Mouse (Mus musculus) left cerebral cortex, adult 11 months (tissue): ENCODE results near the gene Camk1.
"Not testable (repeated sequence)": the region's sequence is repeated elsewhere in the genome, so short reads cannot be mapped to it uniquely, and the experiment has no call there.

Source experiments
- DNase-seq: peaks from one replicate; pipeline ENCODE4 v3.0.0; 2022; ENCODE audit warnings: low spot score

Gene Camk1

DNA sequence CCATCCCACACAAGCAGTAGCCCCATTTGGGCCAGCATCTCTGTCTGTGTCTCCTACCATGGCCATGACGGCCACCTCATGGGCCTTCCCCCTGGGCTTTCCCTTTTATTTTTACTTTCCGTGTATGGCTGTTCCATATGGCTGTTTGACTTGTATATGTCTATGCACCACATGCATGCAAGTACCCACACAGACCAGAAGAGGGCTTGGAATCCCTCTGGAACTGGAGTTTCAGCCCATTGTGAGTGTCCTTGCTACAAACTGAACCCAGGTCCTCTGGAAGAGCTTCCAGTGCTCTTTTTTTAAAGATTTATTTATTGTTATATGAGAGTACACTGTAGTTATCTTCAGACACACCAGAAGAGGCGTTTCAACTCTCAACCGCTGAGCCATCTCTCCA is 17.7 kb upstream of the Camk1 start:
- DNase-seq: no peak

DNA sequence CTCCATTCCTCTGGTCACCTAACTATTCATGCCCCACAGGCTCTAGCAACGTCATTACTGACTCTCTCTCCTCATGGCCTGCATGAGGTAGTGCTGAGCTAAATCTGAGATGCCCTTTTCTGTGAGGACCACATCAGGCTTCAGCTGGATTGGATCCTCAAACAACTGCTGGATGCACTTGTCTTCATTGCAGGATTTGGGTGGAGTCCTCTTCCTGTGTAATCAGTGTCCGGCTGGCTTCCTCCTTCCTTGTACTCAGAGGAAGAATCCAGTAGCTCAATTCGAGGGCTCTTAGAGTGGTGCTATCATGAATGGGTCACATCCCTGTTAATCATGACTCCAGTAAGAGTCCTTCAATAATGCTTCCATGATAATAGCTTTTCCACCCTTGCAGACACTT is 9.9 kb upstream of the Camk1 start:
- no peak for DNase-seq

DNA sequence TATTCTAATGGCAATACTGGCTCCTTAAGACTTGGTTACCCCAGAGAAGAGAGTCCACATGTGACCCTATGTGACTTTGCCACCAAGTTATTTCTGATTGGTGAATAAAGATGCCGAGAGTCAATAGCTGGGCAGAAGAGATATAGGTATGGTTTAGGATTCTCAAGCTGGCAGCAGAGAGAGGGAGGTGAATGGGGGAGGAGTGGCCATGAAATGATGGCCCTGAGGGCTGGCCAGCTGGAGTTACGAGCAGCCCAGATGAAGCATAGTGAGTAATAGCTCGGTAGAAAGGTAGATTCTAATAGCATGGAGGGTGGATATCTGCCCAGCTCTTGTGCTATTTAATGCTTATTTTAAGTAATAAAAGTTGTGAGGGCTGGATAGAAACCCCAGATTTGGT is 9.0 kb upstream of the Camk1 start:
- DNase-seq: no peak

DNA sequence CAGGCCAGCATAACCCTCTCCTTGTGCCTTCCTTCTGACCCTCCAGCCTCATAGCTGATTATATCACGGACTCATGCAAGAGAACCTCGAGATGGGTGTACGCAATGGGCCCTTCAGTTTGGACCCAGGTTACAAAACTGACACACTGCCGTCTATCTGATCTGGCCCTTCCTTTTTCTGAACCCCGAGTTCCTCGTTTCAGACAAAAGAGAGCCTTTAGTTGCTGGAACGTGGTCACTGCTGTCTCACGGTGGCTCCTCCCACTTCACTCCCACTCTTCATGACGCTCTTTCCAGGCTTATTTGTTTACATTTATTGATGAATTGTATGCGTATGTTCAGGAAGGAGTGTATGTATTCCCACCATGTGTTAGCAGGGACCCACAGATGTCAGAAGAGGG is 7.9 kb upstream of the Camk1 start:
- no peak for DNase-seq

DNA sequence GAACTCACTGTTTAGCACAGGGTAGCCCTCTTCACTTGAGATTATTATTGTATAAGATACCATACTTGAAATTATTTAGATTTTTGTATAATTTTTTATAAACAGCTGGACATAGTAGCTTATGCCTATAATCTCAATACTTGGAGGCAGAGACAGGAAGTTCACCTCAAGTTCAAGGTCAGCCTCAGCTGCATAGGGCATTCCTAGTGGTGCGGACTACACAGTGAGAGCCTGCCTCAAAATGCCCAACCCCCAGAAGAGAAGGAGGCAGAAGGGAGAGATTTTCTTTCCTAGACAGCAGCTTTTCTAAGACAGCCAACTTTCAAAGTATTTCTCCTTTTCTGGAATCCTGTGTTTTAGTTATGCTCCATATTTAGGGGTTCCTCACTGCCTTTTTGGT is 7.4 kb upstream of the Camk1 start:
- no peak for DNase-seq

DNA sequence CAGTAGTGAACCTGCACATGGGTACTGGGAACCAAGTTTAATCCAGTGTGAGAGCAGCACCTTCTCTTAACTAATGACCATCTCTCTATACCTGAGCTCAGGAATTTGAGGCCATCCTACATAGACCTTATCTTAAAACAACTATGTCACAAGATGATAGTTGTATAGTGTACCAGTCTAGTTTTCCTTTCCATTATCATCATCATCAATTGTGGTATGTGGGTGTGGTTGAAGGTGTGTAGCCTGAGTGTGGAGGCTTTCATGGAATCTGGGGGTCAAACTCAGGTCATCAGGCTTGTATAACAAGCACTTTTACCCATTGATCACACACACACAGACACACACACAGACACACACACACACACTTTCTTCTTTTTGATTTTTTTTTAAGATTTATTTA is 6.8 kb upstream of the Camk1 start:
- no peak for DNase-seq

DNA sequence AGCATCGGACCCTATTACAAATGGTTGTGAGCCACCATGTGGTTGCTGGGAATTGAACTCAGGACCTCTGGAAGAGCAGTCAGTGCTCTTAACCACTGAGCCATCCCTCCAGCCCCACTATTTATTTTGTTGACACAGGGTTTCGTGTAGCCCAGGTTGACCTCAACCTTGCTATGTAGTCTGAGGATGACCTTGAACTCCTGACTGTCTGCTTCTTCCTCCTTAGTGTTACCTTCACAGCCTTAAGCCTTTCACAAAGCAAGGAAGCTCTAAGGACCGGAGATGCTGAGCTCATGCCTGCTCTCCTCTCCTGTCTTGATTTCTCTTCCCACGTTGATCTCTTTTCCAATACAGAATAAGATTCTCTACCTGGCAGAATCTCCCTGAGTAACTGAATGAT is 3.1 kb upstream of the Camk1 start:
- DNase-seq: no peak

DNA sequence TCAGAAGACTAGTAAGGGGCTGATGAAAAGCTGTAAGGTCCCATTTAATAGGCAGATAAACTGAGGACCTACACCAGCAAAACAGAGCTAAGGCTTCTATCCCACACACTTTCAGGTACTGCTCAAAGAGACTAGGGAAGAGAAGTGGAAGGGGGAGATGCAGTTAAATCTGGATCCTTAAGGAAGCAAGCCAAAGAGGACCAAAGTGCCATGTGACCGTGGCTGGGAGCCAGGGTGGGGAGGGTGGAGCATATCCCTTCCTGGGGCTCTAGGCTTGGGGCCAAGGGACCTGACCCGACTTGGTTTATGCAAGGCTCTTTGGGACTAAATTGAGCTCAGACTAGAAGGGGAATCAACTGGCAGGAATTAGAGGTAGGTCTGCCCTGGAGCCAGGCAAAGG is 537 bp upstream of the Camk1 start:
- no peak for DNase-seq

DNA sequence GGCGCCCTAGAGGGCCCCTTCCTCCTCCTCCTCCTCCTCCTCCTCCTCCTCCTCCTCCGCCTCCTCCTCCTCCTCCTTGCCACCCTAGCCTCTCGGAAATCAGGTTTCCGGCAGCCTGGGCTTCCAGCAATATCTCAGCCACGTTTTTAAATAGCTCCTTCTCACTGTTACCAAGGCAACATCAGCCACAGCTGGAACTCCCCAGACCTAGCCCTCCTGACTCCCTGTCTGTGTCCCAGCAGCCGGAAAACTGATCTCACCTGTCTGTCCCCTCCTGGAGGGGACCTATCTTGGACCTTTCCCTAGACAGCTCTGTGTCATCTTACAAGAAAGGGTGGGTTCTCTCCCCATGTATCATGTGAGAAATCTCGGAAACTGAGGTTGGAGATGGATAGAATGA is 1.5 kb downstream of the Camk1 start:
- DNase-seq: no peak

DNA sequence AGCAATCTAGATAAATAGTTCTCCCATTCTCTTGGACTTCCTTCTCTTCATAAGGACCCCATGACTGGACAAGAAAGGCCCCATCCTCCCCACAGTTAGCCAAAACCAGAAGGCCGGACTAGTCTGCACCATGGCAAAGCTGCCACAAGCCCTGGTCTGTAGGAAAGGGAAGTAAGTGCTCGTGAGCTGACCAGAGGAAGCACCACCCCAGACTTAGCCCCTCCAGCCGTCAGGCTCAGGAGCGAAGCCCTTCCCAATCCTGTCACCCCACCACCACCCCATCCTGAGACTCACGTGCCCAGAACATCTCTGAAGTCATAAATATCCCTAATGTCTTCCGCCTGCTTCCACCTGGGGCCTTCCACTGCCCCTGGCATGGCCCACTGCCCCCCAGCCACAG is 2.2 kb downstream of the Camk1 start:
- no peak for DNase-seq

DNA sequence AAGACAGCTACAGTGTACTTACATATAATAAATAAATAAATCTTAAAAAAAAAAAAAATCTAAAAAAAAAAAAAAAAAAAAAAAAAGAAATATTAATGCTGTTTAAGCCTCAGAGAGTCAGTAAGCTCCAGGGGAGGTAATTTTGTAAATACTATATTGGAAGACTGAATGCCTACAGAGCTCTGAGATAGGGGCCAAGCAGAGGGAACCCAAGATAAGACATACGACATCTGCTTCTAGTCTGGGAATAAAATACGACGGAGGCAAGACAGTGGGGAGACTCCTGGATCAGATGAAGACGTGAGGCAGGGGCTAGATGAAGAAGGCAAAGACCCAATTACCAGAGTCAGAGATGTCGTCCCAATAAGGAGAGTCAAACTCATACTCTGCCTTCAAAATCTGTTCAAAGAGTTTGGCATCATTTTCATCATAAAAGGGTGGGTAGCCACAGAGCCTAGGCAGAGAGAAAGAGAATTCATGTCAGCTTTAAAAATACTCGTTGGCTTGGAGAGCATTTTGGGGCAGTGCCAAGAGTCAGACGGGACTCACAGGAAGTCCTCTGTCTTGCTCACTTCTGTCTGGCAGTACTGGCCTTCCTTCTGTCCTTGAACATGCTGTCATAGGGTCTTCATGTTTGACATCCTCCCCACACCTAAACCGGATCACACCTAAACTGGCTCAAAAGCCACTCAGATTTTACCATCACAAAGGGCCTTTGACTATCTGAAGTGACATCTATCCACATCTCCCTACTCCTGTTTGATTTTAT is 6.7 kb downstream of the Camk1 start:
- no peak for DNase-seq

DNA sequence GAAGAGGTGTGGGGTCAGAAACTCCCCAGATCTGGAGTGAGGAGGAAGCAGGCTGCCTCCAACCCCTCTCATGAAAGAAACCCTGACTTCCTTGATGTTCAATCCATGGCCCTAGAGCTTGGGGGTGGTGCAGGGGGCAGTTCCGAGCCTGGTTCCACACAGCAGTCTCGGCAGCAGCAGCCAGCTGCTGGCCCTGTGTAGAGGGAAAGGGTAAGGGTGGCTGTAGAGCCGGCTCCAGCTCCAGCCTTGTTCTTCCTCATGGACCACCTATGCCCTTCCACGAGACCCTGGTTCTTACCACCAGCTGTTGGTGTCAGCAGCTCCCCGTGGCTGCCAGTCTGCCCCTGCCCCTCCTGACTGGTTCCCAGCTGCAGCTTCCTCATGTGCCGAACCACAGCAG is 9.6 kb downstream of the Camk1 start:
- DNase-seq: no peak

DNA sequence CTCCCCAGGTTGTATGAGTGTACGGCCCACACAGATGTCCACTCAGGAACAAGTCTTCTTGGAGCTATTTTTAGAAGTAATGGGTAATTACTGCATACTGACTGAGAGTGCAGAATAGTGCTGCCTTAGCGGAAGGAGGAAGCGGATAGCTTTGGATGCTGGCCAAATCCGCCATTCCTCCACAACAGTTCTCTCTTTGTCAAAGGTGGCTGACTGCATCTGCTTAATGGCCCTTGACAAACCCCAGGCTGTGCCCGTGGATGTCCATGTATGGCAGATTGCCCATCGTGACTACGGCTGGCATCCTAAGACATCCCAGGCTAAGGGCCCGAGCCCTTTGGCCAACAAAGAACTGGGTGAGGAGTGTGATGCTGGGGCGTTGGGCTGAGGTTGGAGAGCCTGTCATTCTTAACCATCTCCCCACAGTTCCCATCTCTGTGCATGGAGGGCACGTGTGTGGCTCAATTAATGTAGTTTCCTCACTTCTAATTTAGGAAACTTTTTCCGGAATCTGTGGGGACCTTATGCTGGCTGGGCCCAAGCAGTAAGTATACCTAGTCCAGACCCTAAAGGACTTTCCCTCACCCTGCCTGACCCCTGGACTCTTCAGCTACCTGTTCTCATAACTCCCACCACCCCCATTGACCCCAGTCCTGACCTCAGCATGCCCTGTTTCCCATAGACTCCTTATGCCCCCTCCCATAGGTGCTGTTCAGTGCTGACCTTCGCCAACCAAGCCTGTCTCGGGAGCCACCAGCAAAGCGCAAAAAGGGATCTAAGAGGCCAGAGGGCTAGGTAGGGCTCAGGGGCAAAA is 10.4 kb downstream of the Camk1 start:
- no peak for DNase-seq

DNA sequence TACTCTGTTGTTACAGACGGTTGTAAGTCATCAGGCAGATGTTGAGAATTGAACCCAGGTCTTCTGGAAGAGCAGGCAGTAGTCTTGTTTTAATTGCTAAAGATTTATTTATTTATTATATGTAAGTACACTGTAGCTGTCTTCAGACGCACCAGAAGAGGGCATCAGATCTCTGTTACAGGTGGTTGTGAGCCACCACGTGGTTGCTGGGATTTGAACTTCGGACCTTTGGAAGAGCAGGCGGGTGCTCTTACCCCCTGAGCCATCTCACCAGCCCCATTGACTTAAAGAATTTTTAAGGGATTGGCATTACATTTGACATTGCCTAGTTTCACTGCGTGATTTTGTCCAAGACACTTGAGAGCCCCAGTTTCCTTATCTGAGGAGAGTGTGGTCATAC is 11.1 kb downstream of the Camk1 start:
- DNase-seq: not testable (repeated sequence)

DNA sequence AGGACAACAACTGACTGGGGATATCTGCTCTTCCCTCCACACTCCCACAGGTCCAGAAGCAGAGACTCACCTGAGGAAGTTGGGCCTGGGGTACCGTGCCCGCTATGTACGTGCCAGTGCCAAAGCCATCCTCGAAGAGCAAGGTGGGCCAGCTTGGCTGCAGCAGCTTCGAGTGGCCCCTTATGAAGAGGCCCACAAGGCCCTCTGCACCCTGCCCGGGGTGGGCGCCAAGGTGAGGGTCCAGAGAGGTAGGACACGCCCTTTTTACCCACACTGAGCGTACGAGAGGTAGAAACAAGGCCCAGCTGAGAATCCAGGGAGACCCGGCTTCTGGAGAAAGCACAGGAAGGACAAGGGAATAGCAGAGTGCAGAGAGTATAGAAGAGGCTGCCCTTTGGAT is 12.1 kb downstream of the Camk1 start:
- no peak for DNase-seq

DNA sequence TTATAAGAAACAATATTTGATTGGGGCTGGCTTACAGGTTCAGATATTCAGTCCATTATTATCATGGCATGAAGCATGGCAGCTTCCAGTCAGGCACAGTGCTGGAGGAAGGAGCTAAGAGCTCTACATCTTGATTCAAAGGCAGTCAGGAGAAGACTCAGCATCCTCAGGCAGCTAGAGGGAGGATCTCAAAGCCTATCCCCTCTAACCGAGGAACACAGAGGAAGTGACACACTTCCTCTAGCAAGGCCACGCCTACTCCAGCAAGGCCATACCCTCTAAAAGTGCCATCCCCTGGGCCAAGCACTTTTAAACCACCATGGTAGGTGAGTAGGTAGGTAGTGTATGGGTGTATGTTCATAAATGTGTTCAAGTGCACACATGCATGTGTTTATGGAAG is 13.2 kb downstream of the Camk1 start:
- no peak for DNase-seq

DNA sequence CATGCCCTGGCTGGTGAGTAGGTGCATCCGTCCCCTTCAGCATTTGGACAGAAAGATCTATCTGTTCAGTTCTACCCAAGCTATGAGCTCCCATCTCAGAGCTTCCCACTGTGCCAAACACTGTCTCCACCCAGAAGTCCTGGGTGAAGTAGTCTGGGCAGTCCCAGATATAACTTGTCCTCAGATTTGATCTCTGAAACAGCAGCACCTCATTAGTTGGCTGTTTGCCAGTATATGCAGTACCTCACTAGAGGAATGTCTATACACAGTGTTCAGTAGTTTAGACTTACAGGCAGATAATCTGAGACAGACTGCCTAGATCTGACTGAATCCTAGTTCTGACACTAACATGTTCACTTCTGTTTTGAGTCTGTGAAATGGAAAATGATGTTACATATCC is 14.4 kb downstream of the Camk1 start:
- DNase-seq: no peak

DNA sequence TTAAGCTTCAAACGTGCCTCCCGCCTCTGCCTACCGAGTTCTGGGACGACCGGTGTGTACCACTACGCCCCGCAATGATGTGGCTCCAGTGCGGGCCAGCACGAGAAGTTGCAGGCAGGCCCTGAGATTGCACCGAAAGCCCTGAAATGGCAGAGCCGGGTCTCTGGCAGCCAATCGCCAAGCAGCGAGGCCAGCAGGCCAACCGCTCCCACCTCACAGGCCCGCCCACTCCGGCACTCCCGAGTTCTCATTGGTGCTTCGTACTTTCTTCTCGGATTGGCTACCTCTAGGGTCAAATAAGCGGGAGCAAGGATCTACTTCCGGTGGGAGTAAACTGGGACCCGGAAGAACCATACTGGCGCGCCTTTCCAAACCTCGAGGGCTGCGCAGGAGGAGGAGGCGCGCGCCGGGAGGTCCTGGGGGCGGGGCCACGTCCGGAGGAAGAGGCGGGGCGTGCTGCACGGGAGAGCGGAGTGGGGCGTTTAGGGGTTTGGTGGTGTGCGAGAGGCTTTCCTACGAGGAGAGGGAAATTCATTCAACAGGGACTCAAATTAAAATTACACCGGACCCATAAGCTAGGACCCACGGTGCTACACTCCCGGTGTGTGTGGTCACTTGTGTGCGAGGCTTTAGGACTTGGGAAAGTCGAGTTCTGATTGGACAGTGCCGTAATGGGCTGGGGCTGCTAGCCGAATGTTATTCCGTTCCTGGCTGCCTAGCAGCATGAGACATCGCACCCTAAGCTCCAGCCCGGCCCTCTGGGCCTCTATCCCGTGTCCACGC is 17.1 kb downstream of the Camk1 start, which contains the start of gene Ogg1:
Ogg1 (plus strand) TSS at position 440 of the 783 bp plus-strand sequence.
- DNase-seq: peak; percentile 99

DNA sequence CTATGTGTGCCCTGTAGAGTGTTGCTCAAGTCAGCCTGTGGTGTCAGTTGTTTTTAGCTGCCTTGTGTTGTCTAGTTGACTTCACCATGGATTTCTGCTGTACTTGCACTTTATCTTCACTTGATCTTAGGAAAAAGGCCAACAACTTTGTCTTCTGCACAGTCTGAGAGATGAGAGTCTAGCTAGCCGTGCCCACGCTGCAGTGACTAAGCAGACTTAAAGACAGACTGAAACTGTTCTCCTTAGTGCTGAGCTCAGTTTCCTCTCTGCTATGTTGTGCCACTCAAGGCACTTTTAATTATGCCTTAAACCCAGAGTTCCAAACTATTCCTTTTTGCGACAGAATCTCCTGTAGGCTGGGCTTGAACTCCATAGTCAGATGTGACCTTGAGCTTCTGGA is 27.8 kb downstream of the Camk1 start:
- no peak for DNase-seq

DNA sequence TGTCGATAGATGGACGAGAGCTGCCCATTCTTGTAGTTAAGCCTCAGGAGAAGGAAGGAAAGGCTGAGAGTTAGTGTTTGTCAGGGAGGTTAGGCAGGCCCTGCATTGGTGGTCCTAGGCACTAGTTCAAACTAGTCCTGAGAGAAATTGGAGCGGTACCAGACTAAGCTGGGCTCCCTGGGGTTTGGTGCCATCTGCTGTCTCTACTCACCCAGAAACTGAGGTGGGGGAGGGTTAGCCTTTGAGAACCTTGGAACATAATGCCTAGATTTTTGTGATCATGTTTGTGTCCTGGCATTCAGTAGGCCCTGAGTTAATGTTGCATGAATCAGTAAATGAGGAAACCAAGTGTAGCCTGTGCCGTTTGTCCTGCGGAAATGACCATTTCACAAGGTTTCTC is 35.6 kb downstream of the Camk1 start:
- peak; percentile 36 for DNase-seq

DNA sequence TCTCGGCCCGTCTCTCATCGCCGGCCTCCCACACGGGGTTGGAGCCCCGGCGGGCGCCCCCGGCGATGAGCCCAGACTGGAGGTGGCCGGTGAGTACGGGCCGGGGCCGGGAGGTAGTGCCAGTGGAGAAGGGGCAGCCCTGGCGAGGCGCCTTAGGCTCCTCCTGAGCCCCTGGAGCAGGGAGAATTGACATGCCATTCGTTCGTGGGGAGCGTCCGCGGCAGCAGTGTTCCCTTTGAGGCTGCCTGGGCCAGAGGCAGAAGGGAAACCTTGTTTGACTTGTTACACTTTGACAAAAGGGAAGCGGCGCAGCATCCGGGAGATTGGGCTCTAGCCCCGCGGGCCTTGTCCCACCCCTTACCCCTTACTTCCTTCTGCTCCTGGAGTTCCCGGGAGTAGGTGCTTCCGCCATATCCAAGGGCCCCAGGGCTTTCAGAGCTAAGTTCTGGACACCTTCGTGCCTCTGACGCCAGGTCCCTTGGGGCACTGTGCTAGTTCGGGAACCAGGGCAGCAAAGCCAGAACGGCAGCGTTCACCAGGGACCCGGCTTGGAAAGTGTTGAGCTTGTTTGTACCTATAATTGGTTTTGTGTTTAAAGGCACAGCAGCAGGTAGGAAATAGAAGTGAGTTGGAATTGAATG is 36.2 kb downstream of the Camk1 start:
- DNase-seq: no peak

DNA sequence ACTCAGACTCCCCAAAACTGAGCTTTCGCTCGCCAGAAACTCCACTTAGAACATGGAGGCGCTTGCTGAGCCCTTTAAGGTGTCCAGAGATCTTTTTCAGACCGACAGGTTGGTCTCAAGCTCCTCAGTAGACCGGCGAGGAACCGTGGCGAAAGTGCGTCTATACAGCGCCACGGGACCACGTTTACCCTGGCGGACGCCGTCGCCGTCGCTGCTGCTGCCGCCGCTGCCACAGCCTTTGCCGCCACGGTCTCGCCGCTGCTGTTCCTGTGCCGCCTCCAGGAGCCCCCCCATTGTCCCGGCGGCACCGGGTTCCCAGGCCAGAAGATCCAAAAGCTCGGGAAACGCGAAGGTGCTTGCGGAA is 36.8 kb downstream of the Camk1 start, which contains the start of gene Brpf1:
Brpf1 (plus strand) TSS at position 152 of the 364 bp plus-strand sequence.
- no peak for DNase-seq
